Mouse (Mus musculus) testis, postnatal 10 days (tissue): Measurements from ENCODE around the gene Fam172a.

Source experiments
- DNase-seq: peaks from one replicate; pipeline ENCODE4 v3.0.0; 2021; ENCODE audit warnings: low spot score

Fam172a gene

DNA sequence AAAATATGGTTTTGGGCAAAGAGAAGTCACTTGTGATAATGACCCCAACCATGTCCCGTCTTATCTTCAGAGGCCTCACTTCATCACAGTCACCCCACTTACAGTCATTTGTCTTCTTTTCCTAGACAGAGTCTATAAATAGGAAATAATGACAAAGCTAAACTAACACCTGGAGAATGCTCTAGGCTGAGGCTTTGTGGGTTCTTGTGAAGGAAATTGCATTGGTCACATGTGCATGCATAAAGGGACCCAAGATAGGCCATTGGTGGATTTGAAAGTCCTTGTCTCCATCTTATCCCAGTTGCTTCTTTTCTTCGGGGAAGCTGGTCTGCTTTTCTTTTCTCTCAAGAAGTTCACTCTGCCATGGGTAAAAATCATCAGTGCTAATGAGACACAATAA, 400.5 kb downstream of the Fam172a start:
- DNase-seq, result no peak

GRCm38 (mm10) chr13:78104851-78105250, 403.0 kb downstream of the Fam172a start:
- no peak for DNase-seq

GRCm38 (mm10) chr13:78110648-78111047, 408.8 kb downstream of the Fam172a start:
- DNase-seq, result no peak

DNA sequence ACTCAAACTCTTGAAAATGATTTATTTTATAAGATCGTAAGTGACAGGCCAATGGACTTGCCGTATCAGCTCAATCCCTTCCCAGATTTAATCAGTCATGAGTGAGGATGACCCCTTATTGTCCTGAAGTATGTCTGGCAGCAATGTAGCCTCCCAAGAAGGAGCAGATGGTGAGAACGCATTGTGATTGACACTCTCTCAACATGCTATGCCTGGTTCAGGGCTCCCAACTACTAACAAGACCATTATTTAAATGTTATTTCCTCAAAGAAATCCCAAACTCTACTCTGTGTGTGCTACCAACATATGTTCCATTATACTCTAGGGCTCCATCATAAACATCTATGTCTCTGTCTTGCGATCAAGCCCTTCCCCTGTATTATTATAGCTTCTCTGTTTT, 412.1 kb downstream of the Fam172a start:
- DNase-seq, result no peak

DNA sequence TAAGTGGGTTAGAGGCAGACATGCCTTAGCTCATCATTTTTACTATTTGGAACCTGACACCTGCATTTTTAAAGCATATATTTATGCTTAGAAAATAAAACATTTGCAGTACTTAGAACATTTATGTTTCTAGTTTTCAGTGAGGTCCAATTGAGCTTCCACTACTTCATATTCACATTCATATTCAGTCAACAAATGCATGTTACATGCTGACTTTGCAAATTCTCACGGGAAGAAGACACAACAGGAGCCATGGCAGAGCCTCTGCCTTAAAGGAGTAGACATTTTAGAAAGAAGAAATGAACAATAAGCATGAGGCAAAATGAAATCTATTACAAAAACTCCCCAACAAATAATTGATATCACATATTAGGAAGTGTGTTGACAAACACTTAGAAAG, 416.9 kb downstream of the Fam172a start:
- DNase-seq, result no peak

- DNase-seq, result no peak
Observed at GRCm38 (mm10) chr13:78121991-78122390, 420.2 kb downstream of the Fam172a start.

- DNase-seq, result no peak
Observed at GRCm38 (mm10) chr13:78123911-78124426, 422.1 kb downstream of the Fam172a start.

DNA sequence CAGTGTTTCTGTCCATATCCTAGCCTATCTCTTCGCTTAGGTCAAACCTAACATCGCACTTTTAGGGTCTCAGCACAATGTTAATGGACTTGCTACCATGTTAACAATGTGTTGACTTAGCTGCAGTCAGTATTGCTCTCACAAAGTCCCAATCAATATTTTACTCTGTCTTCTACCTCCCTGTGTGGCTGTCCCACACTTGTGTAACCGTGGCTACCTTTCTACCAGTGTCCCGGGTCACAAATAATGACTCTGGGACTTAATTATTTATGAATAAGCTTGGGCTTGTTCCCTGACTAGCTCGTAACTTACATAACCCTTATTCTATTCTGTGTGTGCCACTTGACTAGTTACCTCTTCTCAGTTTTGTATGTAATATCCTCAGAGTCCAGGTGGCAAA, 455.6 kb downstream of the Fam172a start:
- no peak for DNase-seq

DNA sequence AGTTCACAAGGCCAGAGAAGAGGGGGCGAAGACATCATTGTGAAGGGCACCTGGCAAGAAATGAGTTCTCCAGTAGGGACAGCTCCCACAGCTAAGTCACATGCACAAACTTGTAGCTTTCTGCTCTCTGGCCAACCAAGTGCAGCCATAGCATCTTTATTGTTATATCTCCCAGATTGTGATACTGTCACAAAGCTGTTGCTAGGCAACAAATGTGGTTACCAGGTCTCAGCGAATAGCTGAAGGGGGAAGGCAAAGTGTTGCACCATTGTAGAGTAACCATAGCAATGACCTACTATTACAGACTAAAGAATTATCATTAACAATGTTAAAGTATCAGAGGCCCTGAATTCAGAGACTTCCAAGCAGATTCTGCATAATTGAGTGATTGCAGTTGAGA, 460.3 kb downstream of the Fam172a start:
- no peak for DNase-seq

DNA sequence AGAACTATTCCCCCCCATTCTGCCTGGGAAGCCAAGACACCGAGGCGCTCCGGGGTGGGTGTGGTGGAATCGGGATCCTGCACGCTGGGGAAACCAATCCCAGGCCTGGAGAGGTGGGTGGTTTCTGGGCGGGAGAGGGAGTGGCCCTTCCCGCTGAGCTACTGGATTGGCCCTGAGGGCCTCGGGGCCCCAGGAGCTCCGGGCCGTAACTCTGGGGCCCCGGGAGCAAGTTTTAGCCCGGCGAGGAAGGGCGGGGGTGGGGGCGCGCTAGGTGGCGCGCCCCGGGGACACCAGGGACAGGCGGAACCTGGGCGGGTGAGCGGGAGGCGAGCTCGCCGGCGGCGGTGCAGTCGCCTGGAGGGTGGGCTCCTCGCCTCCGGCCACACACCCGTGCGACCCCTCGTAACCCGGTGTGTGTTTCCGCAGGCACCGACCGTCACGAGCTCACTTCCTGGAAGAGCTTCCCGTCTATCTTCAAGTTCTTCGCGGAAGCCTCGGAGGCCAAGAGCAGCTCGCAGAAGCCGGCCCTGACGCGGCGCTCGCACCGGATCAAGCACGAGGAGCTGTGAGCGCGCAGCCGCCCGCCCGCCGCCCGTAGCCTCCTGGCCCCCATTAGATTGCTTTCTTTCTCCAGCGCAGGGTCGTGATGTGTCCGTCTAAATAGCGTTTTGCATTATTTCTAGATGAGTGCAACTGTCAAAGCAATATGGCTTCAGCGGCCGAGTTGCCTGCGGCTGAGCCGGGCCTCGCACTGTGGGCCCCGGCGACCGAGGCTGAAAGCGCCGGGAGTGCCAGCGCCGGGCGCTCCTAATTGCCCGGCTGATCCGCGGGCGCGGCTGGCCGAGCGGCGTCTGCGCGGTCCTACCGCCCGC, 461.5 kb downstream of the Fam172a start:
- peak; percentile 76 for DNase-seq

GRCm38 (mm10) chr13:78164941-78165340, 463.1 kb downstream of the Fam172a start:
- no peak for DNase-seq

GRCm38 (mm10) chr13:78168166-78168565, 466.3 kb downstream of the Fam172a start:
- DNase-seq, result no peak

DNA sequence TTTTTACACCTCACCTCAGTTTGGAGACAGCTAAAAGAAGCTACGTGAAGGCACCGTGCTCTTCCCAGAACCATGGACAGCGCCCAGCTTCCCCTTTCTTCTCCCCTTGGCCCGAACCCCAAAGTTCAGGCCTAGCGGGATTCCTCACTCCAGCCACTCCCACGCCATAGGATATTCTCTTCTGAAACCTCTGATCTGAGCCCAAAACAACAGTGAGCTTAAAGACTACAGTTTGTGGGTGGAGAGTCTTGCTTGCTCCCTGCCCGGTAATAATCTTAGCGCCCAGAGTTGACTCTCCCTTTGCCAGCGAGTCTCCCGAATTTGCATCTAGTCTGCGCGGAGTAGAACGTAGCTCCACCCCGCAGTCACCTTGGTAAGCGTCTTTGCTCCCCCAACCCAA, 469.5 kb downstream of the Fam172a start:
- peak; percentile 61 for DNase-seq

DNA sequence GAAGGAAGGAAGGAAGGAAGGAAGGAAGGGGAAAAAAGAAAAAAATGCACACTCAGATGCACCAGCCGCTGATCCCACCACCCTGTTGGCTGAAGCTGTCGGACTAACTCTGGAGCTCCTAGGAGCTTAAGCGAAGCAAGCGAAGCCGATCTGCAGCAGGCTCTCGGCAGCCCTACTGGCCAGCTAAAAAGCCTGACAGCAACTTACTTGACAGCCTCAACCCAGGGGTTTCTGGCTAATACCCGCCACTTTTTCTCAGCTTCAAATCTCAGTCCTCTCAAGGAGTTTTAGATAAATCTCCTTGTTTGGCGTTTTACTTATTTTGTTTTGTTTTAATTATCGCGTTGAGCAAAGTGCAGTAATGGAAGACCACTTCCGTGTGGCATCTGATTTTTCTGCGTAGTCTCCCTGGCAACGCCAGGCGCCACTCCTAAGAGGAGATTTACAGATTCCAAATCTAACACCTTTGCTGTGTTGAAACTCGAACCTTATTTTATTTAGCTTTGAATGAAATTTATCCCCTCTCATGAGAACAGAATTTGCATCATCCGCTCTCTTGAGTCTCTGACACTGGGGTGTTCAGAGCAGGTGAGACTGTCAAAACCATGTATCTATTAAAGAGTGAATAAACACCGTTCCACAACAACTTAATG, 470.3 kb downstream of the Fam172a start:
- no peak for DNase-seq

DNA sequence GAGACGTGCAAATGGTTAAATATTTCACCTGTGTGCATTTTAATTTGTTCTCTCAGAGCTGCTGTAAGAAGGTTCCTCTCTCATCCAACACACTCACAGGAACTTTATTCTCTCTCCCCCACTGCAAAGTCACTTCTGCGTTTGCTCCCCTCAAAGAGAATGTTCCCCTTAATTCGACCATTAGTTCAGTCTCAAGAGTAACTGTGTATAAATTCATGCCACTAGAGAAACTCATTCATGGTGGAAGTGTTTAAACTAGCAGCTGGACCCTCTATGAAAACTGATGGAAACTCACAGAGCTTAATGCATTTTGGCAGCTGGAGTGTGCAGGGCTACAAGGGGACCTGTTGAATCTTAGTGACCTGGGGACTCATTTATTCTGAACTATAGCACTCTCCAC, 471.0 kb downstream of the Fam172a start:
- DNase-seq, result no peak

DNA sequence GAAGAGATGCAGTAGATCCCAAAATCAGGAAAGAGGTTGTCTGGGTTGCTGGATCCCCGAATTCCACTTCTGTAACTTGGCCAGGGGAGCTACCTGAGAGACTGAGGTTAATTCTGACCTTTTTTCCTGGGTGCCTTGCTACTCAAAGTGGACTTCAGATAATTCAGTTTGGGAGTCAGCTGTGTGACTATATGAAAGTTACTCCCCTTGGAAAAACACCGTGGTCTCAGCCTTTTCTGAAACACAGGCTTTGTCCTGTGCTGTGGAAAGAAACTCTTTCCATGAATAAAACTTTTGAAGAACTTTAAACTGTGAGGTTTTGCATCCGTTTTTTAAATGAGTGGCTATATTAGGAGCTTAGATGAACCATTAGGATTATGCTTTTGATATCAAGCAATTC, 472.4 kb downstream of the Fam172a start:
- no peak for DNase-seq

- DNase-seq, result no peak
Observed at GRCm38 (mm10) chr13:78174891-78175290, 473.1 kb downstream of the Fam172a start.

GRCm38 (mm10) chr13:78175821-78176380, 474.1 kb downstream of the Fam172a start:
- DNase-seq, result no peak

DNA sequence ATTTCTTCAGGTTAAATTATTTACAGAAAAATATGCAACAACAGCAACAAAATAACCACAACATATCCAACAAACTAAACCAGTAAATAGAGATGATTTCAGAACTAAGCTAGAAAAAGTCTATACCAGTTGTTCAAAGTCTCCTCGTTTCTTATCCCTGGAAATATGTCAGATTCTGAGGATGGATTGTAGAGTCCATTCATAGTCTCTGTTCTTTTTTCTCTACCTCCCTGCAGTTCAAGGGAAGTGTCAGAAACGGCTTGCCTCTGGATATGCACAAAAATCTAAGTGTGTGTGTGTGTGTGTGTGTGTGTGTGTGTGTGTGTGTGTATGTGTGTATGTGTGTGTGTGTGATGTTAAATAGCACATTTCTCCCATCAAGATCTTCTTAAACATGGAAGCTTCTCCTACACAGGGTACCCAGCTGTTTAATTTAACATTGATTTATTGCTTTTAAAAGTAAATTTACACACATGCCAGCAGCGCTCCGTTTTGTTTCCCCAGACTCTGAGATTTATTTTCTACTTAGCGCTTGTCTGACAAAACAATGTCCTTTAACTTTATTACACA, 475.6 kb downstream of the Fam172a start:
- DNase-seq, result no peak

DNA sequence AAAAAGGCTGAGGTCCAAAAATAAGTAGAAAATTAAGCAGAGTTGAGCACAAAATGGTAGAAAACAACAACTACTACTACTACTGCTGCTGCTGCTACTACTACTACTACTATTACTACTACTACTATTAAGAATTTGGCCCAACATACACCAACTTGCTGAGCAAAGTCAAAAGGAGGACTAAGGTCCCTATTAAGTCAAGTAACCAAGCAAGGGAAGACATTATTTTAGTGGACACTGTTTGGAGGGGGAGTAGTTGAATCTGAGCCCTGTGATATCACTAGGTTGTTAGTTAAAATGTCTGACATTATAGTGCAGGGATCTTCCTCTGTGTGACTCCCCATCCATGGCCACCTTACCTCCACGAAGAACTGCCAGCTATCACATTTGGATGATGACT, 476.2 kb downstream of the Fam172a start:
- no peak for DNase-seq

- DNase-seq, result no peak
Observed at GRCm38 (mm10) chr13:78178771-78179170, 476.9 kb downstream of the Fam172a start.

DNA sequence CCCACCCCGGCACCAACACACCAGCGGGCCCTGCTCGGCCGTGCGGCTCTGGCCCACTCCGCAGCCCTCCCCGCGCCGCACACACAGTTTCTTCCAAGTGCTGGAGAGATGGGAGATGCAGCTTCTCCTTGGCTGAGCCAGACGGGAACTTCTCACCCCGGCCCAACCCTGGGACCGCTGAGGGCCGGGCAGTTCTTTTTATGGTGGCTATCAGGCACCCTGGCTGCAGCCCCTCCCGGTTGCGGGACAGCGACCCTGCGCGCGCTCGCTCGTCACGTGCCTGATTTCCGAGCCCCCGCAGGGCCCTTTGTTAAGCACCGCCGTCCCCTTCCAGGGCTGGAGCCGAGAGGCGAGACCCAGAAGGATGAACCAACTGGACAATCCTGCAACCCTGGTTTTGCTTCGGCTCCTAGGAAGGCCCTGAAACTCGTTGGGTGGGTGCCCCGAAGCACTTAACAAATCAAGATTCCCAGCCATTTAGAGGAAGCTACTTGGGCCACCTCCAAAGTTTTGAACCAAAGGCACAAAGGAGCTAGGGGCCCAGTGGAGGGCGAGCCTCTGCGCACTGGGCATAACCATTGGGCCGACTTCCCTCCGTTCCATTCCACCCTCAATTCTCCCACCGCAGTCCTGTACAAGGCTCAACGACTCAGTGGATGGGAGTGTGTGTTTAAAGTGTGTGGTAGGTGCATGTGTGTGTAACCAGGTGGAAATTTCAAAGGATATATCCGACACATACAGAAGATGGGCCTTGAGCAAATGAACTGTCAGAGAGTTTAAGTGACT, 477.7 kb downstream of the Fam172a start:
- no peak for DNase-seq
